Mouse (Mus musculus): ENCODE results near the gene Gm13023.
"Not testable (repeated sequence)": the region's sequence is repeated elsewhere in the genome, so short reads cannot be mapped to it uniquely, and the experiment has no call there.

The Gm13023 gene

DNA sequence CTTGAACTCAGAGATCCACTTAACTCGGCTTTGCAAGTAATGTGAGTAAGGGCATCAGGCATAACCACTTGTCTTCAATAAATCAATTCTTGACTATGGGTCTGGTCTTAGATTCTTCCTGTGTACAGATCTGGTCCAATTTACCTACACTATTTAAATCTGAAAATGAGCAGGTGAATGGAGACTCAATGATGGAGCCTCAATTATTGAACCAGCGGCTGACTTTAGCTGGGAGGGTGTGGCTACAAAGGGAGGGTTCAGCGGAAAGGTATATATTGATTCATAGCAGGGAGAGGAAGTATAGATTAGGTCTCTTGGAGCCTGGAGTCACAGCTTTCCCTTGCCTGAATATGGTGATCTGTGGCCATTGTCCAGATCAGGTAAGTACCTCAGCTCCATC lies at the start of gene Gm13023:
Gene Gm13023, plus strand, starts transcription at position 301 of the 400 bp plus-strand sequence.
- DNase-seq: not testable (repeated sequence)

DNA sequence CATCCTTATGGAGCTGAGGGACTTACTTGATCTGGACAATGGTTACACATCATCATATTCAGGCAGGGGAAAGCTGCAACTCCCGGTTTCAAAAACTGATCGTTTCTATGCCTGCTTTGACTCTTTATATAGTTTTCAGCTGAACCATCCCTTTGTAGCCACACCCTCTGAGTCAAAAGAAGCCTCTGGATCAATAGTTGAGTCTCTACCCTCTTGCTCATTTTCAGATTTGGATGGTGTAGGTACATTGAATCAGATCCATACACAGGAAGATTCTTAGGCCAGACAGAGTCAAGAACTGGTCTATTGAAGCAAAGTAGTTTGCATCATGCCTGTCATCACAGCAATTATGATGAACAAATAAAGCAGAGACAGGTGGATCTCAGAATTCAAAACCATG lies 26.8 kb downstream of the Gm13023 start, which contains the start of gene Gm13084:
Gene Gm13084, minus strand, starts transcription at position 101 of the 400 bp plus-strand sequence.
- DNase-seq: no peak
